In genomic region chr19:17498586-17499235, GRCm38 (mm10) we compare ENCODE assay signal across 10 mouse cellular contexts.
DNase-seq lines count a peak whose midpoint lies in the region; ATAC-seq lines count a peak whose summit lies in the region.
"Had no signal": no experiment of that assay in that cellular context is flagged by ENCODE, and none has a peak within 500 bp of the region (broad histone marks: within the 10 kb centered on the region; RNA-seq: fewer than 3 reads in every experiment).

No protein-coding gene starts in this region.

- no peak overlapping the region for H3K27ac ChIP-seq in stomach, embryonic 16.5 days (ENCODE audit: low read length)
- H3K27ac ChIP-seq in forebrain, embryonic 14.5 days (ENCODE audit: low read depth, low read length) = no peak overlapping the region

- H3K4me1 ChIP-seq in stomach, embryonic 16.5 days (ENCODE audit: control insufficient read depth, insufficient read depth, low read length) = no peaks in the 10 kb centered on the region
- H3K4me1 ChIP-seq in forebrain, embryonic 14.5 days (ENCODE audit: control insufficient read depth, insufficient read depth, low read length) = no peaks in the 10 kb centered on the region

- H3K4me3 ChIP-seq in stomach, embryonic 16.5 days (replicated peaks; ENCODE audit: low read length) = no peak overlapping the region
- H3K4me3 ChIP-seq in forebrain, embryonic 14.5 days (ENCODE audit: low read depth, low read length) = no peak overlapping the region

- intact Hi-C loops in heart, postnatal 14 days (cut with DNase I) = no loop called here

- no peaks in the 10 kb centered on the region for H3K36me3 ChIP-seq in stomach, embryonic 16.5 days (ENCODE audit: control insufficient read depth, insufficient read depth, low read length)
- H3K36me3 ChIP-seq in forebrain, embryonic 14.5 days (ENCODE audit: control insufficient read depth, insufficient read depth, low read length) = no peaks in the 10 kb centered on the region

- 67% methylated on average over 7 of the region's 7 CpGs for WGBS in stomach, embryonic 16.5 days
- 85% methylated on average over 7 of the region's 7 CpGs for WGBS in forebrain, embryonic 14.5 days

- peak; percentile 25; the same call in 1 of the 2 replicates for ATAC-seq in stomach, embryonic 16.5 days (ENCODE audit: insufficient read depth, low FRiP score)
- ATAC-seq in forebrain, embryonic 14.5 days = no peak

- H3K9ac ChIP-seq in stomach, embryonic 16.5 days (ENCODE audit: low read length) = no peak overlapping the region
- no peak overlapping the region for H3K9ac ChIP-seq in forebrain, embryonic 14.5 days (ENCODE audit: low read length)

- DNase-seq in adrenal gland, adult 2 months = peak; percentile 61
- no peak for DNase-seq in adrenal gland, postnatal 4 days (ENCODE audit: low spot score in 2 of 2)
- DNase-seq in ovary, postnatal 36 days (ENCODE audit: low spot score) = peak; percentile 6
- DNase-seq in ovary, postnatal 14 days (ENCODE audit: low spot score) = no peak
- DNase-seq in heart, postnatal 14 days = peak; percentile 29 to 30
- DNase-seq in cerebellum, adult 11 months = no peak
- DNase-seq in forebrain, embryonic 14.5 days (ENCODE audit: low spot score) = no peak
- DNase-seq: kidney, adult 18-20 months; thymus, adult 18-20 months had no signal

- H3K27me3 ChIP-seq in stomach, embryonic 16.5 days (ENCODE audit: control insufficient read depth, insufficient read depth, low read length) = no peaks in the 10 kb centered on the region
- no peaks in the 10 kb centered on the region for H3K27me3 ChIP-seq in forebrain, embryonic 14.5 days (replicated peaks; ENCODE audit: control insufficient read depth, insufficient read depth, low read length)

- no peaks in the 10 kb centered on the region for H3K9me3 ChIP-seq in stomach, embryonic 16.5 days (replicated peaks; ENCODE audit: control insufficient read depth, low read length)
- H3K9me3 ChIP-seq in forebrain, embryonic 14.5 days (replicated peaks; ENCODE audit: control insufficient read depth, low read length) = no peaks in the 10 kb centered on the region

- H3K4me2 ChIP-seq in stomach, embryonic 16.5 days (ENCODE audit: low read depth, low read length) = no peak overlapping the region
- H3K4me2 ChIP-seq in forebrain, embryonic 14.5 days (ENCODE audit: low read length) = no peak overlapping the region

Comparison
In these comparisons a context has a peak if more than half of its experiments do, and no peak if none do; other contexts are left out.
1. DNase-seq: peak in adrenal gland, adult 2 months (single experiment), ovary, postnatal 36 days (single experiment) and heart, postnatal 14 days (2 of 2); none in adrenal gland, postnatal 4 days (0 of 2), ovary, postnatal 14 days (single experiment), cerebellum, adult 11 months (single experiment) and forebrain, embryonic 14.5 days (single experiment).